Mouse (Mus musculus) hindbrain, embryonic 11.5 days (tissue): ENCODE data around the gene Fam19a2. TPM values are rescaled to one million over a fixed set of nuclear protein-coding genes. Genes with fewer than 3 reads are reported as not detected.

Experiments used
- ATAC-seq: fragments of 200-750 bp; cut with Nextera tagmentation; 2 replicates; pipeline ENCODE4 v1.8.0; 2017; ENCODE audit warnings: mild to moderate bottlenecking, moderate TSS enrichment, moderate library complexity; ENCODE audit not compliant: low FRiP score
- DNase-seq: peaks from one replicate; pipeline ENCODE4 v3.0.0-alpha.2; 2015; ENCODE audit warnings: low spot score
- H3K27ac ChIP-seq: fragments of 300-500 bp; sonication (generic); 2 replicates; pipeline ENCODE4 v1.5.1; 2014; ENCODE audit warnings: mild to moderate bottlenecking, low read depth, low read length
- H3K27me3 ChIP-seq: fragments of 300-500 bp; sonication (generic); 2 replicates; pipeline ENCODE4 v1.6.1; 2014; ENCODE audit warnings: mild to moderate bottlenecking, low read length, moderate library complexity, mixed read lengths; ENCODE audit not compliant: control insufficient read depth, insufficient read depth
- H3K36me3 ChIP-seq: fragments of 300-500 bp; sonication (generic); 2 replicates; pipeline ENCODE4 v1.6.1; 2014; ENCODE audit warnings: mild to moderate bottlenecking, low read length, moderate library complexity, mixed read lengths; ENCODE audit not compliant: control insufficient read depth, insufficient read depth
- H3K4me1 ChIP-seq: fragments of 300-500 bp; sonication (generic); replicated peaks from 2 replicates; pipeline ENCODE4 v1.6.1; 2014; ENCODE audit warnings: low read length, mixed read lengths; ENCODE audit not compliant: control insufficient read depth, insufficient read depth
- H3K4me2 ChIP-seq: fragments of 300-500 bp; sonication (generic); replicated peaks from 2 replicates; pipeline ENCODE4 v1.6.1; 2014; ENCODE audit warnings: mild to moderate bottlenecking, low read depth, low read length
- H3K4me3 ChIP-seq: fragments of 300-500 bp; sonication (generic); 2 replicates; pipeline ENCODE4 v1.5.1; 2014; ENCODE audit warnings: low read depth, low read length
- H3K9ac ChIP-seq: fragments of 300-500 bp; sonication (generic); 2 replicates; pipeline ENCODE4 v1.6.1; 2014; ENCODE audit warnings: low read depth, low read length
- H3K9me3 ChIP-seq: fragments of 300-500 bp; sonication (generic); 2 replicates; pipeline ENCODE4 v1.6.1; 2016; ENCODE audit warnings: low read length; ENCODE audit not compliant: control insufficient read depth
- WGBS: fragments of 180-500 bp; shearing (Covaris S2); extraction: QIAGEN DNeasy Blood & Tissue Kit; methylation state at CpG from one replicate; pipeline ENCODE4 v1.1.7; 2014; 5-methylcytosine and 5-hydroxymethylcytosine counted together
- polyA plus RNA-seq: library from polyadenylated mRNA; unstranded; fragments of >200 nt; fragmentation: Nextera tagmentation; extraction: Ambion mirVana; gene quantifications from 2 replicates; pipeline ENCODE4 v1.2.1, GENCODE M21; 2014

Fam19a2 gene
- polyA plus RNA-seq, 1 experiment from 2014 or later, result 8.2 TPM

DNA sequence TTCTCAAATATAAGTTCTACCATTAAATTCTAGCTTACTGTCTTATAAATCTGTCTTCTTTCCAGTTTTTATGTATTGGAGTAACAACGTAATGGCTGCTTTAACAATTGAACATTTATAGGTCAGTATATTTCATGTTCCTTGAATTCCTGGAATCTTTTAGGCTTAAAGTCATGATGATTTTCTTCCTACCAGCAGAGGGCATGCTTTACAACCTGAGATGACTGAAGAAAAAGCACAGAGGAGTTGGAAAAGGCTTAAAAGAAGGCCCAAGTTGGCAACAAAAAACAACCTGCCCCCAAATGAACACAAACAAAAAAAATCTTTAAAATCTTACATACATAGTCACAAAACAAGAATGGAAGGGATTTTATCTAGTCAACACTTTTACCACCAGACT, 193.0 kb downstream of the Fam19a2 start:
- Histone ChIP-seq H3K9ac (no peak overlapping the region), H3K27me3 (no peaks in the 10 kb centered on the region), H3K4me3 (no peak overlapping the region), H3K4me2 (no peak overlapping the region), H3K9me3 (no peaks in the 10 kb centered on the region), H3K4me1 (no peaks in the 10 kb centered on the region), H3K36me3 (no peaks in the 10 kb centered on the region), H3K27ac (no peak overlapping the region)
- ATAC-seq, result no peak
- 88% methylated on average over 1 of the region's 1 CpGs for WGBS
- peak; percentile 8 for DNase-seq

GRCm38 (mm10) chr10:123460466-123460865, 196.7 kb downstream of the Fam19a2 start:
- no peaks in the 10 kb centered on the region for H3K36me3 ChIP-seq
- 81% methylated on average over 5 of the region's 5 CpGs for WGBS
- no peak overlapping the region for H3K4me2 ChIP-seq
- H3K4me1 ChIP-seq, result no peaks in the 10 kb centered on the region
- H3K9ac ChIP-seq, result no peak overlapping the region
- no peaks in the 10 kb centered on the region for H3K27me3 ChIP-seq
- DNase-seq, result no peak
- no peak for ATAC-seq
- H3K9me3 ChIP-seq, result no peaks in the 10 kb centered on the region
- no peak overlapping the region for H3K27ac ChIP-seq
- no peak overlapping the region for H3K4me3 ChIP-seq

DNA sequence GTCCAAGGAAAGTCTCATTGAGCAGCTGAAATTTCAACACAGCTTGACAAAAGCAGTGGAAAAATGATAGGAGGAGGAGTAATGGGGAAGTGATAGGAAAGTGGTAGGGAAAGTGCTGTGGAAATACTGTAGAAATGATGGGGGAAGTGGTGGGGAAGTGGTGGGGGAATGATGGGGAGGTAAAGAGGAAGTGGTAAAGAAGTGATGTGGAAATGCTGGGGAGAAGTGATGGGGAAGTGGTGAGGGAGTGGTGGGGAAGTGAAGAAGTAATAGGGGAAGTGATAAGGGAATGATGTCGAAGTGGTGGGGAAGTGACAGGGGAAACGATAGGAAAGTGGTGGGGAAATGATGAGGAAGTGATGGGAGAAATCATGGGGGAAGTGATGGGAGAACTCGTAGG, 198.5 kb downstream of the Fam19a2 start:
- H3K4me3 ChIP-seq, result no peak overlapping the region
- H3K9ac ChIP-seq, result no peak overlapping the region
- no peaks in the 10 kb centered on the region for H3K9me3 ChIP-seq
- no peaks in the 10 kb centered on the region for H3K27me3 ChIP-seq
- H3K36me3 ChIP-seq, result no peaks in the 10 kb centered on the region
- no peak for DNase-seq
- WGBS, result 88% methylated on average over 3 of the region's 3 CpGs
- H3K27ac ChIP-seq, result no peak overlapping the region
- no peak overlapping the region for H3K4me2 ChIP-seq
- H3K4me1 ChIP-seq, result no peaks in the 10 kb centered on the region
- no peak for ATAC-seq

GRCm38 (mm10) chr10:123514749-123515148, 251.0 kb downstream of the Fam19a2 start:
- Histone ChIP-seq H3K36me3 (no peaks in the 10 kb centered on the region), H3K9ac (no peak overlapping the region), H3K27ac (no peak overlapping the region), H3K4me2 (no peak overlapping the region), H3K4me3 (no peak overlapping the region), H3K9me3 (no peaks in the 10 kb centered on the region), H3K4me1 (no peaks in the 10 kb centered on the region), H3K27me3 (no peaks in the 10 kb centered on the region)
- WGBS, result 89% methylated on average over 3 of the region's 3 CpGs
- no peak for ATAC-seq
- no peak for DNase-seq

DNA sequence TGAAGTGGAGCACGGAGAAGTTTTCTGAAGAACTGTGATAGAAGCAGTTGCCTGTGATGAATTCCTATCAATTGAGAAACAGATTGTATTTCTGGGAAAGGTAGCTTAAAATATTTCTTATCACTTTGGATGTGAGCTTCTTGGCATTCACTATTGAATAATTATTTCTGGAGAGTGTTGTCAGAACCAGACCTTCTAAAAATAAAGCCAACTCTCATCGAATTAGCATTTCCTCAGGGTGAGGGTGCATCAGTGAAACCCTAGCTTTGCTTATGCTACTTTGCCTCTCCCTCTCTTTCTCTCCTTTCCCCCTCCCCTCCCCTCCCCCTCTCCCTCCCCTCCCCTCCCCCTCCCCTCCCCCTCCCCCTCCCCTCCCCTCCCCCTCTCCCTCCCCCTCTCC, 256.8 kb downstream of the Fam19a2 start:
- WGBS, result 92% methylated on average over 2 of the region's 2 CpGs
- ATAC-seq (no peak), DNase-seq (no peak)
- no peak overlapping the region for H3K27ac ChIP-seq
- no peak overlapping the region for H3K4me3 ChIP-seq
- H3K4me1 ChIP-seq, result no peaks in the 10 kb centered on the region
- no peak overlapping the region for H3K4me2 ChIP-seq
- no peaks in the 10 kb centered on the region for H3K36me3 ChIP-seq
- no peak overlapping the region for H3K9ac ChIP-seq
- no peaks in the 10 kb centered on the region for H3K9me3 ChIP-seq
- no peaks in the 10 kb centered on the region for H3K27me3 ChIP-seq

- no peak for ATAC-seq
- no peaks in the 10 kb centered on the region for H3K4me1 ChIP-seq
- H3K27ac ChIP-seq, result no peak overlapping the region
- H3K4me3 ChIP-seq, result no peak overlapping the region
- no peaks in the 10 kb centered on the region for H3K9me3 ChIP-seq
- WGBS, result 95% methylated on average over 6 of the region's 6 CpGs
- H3K4me2 ChIP-seq, result no peak overlapping the region
- no peak for DNase-seq
- H3K36me3 ChIP-seq, result no peaks in the 10 kb centered on the region
- H3K27me3 ChIP-seq, result no peaks in the 10 kb centered on the region
- no peak overlapping the region for H3K9ac ChIP-seq
These were observed 257.4 kb downstream of the Fam19a2 start for GRCm38 (mm10) chr10:123521203-123521602.

GRCm38 (mm10) chr10:123525424-123525823, 261.6 kb downstream of the Fam19a2 start:
- Histone ChIP-seq H3K27ac (no peak overlapping the region), H3K4me2 (no peak overlapping the region), H3K27me3 (no peaks in the 10 kb centered on the region), H3K9me3 (no peaks in the 10 kb centered on the region), H3K4me3 (no peak overlapping the region), H3K4me1 (no peaks in the 10 kb centered on the region), H3K36me3 (no peaks in the 10 kb centered on the region), H3K9ac (no peak overlapping the region)
- 76% methylated on average over 5 of the region's 5 CpGs for WGBS
- DNase-seq, result no peak
- ATAC-seq, result no peak

GRCm38 (mm10) chr10:123526059-123526458, 262.3 kb downstream of the Fam19a2 start:
- DNase-seq (no peak), ATAC-seq (no peak)
- Histone ChIP-seq H3K4me1 (no peaks in the 10 kb centered on the region), H3K4me3 (no peak overlapping the region), H3K36me3 (no peaks in the 10 kb centered on the region), H3K4me2 (no peak overlapping the region), H3K9ac (no peak overlapping the region), H3K27ac (no peak overlapping the region), H3K9me3 (no peaks in the 10 kb centered on the region), H3K27me3 (no peaks in the 10 kb centered on the region)
- WGBS, result 65% methylated on average over 3 of the region's 3 CpGs

GRCm38 (mm10) chr10:123536143-123536542, 272.3 kb downstream of the Fam19a2 start:
- Histone ChIP-seq H3K4me3 (no peak overlapping the region), H3K36me3 (no peaks in the 10 kb centered on the region), H3K4me1 (no peaks in the 10 kb centered on the region), H3K4me2 (no peak overlapping the region), H3K27me3 (no peaks in the 10 kb centered on the region), H3K9ac (no peak overlapping the region), H3K27ac (no peak overlapping the region), H3K9me3 (no peaks in the 10 kb centered on the region)
- 77% methylated on average over 4 of the region's 4 CpGs for WGBS
- DNase-seq, result no peak
- no peak for ATAC-seq
